ENCODE assay signal across 10 mouse cellular contexts in genomic region chr13:108272332-108272731, GRCm38 (mm10).
"Had no signal": no experiment of that assay in that cellular context is flagged by ENCODE, and none has a peak within 500 bp of the region (broad histone marks: within the 10 kb centered on the region; RNA-seq: fewer than 3 reads in every experiment).

No protein-coding gene starts in this region.

- H3K27me3 ChIP-seq: hindbrain, embryonic 15.5 days; midbrain, embryonic 13.5 days had no signal

- H3K4me1 ChIP-seq: hindbrain, embryonic 15.5 days; midbrain, embryonic 13.5 days had no signal

- H3K9me3 ChIP-seq: hindbrain, embryonic 15.5 days; midbrain, embryonic 13.5 days had no signal

- H3K4me3 ChIP-seq: hindbrain, embryonic 15.5 days; midbrain, embryonic 13.5 days had no signal

- H3K36me3 ChIP-seq: hindbrain, embryonic 15.5 days; midbrain, embryonic 13.5 days had no signal

- H3K27ac ChIP-seq: hindbrain, embryonic 15.5 days; liver, embryonic 14.5 days; macrophage; midbrain, embryonic 13.5 days had no signal

- H3K4me2 ChIP-seq: hindbrain, embryonic 15.5 days; midbrain, embryonic 13.5 days had no signal

- H3K9ac ChIP-seq: hindbrain, embryonic 15.5 days; liver, embryonic 14.5 days; midbrain, embryonic 13.5 days had no signal

- DNase-seq: kidney, adult 8-10 months; liver; lung, adult 2 months; lung, postnatal 10 days; right cerebral cortex, postnatal 14 days; thymus, postnatal 36 days had no signal

- ATAC-seq: midbrain, embryonic 13.5 days had no signal
